Mouse (Mus musculus) forebrain, postnatal 0 days (tissue): ENCODE measurements around the gene Shisa3. TPM values are rescaled to one million over a fixed set of nuclear protein-coding genes. Genes with fewer than 3 reads are reported as not detected.

Experiments
- ATAC-seq: fragments of 200-750 bp; cut with Nextera tagmentation; 2 replicates; pipeline ENCODE4 v1.8.0; 2017; ENCODE audit warnings: mild to moderate bottlenecking, moderate library complexity
- DNase-seq: peaks from one replicate; pipeline ENCODE4 v3.0.0-alpha.2; 2015
- H3K27ac ChIP-seq: fragments of 300-500 bp; sonication (generic); 2 replicates; pipeline ENCODE4 v1.5.1; 2014; ENCODE audit warnings: low read depth, mild to moderate bottlenecking, antibody characterized with exemption, low read length, moderate library complexity, mixed read lengths
- H3K27me3 ChIP-seq: fragments of 300-500 bp; sonication (generic); 2 replicates; pipeline ENCODE4 v1.6.1; 2014; ENCODE audit warnings: mild to moderate bottlenecking, low read length, mixed read lengths; ENCODE audit not compliant: insufficient read depth
- H3K36me3 ChIP-seq: fragments of 300-500 bp; sonication (generic); 2 replicates; pipeline ENCODE4 v1.6.1; 2014; ENCODE audit warnings: mild to moderate bottlenecking, moderate library complexity; ENCODE audit not compliant: insufficient read depth
- H3K4me1 ChIP-seq: fragments of 300-500 bp; sonication (generic); 2 replicates; pipeline ENCODE4 v1.6.1; 2014; ENCODE audit warnings: antibody characterized with exemption; ENCODE audit not compliant: insufficient read depth
- H3K4me2 ChIP-seq: fragments of 300-500 bp; sonication (generic); 2 replicates; pipeline ENCODE4 v1.6.1; 2014; ENCODE audit warnings: low read depth, mild to moderate bottlenecking, moderate library complexity
- H3K4me3 ChIP-seq: fragments of 300-500 bp; sonication (generic); 2 replicates; pipeline ENCODE4 v1.5.1; 2014; ENCODE audit warnings: low read depth, low read length, mixed read lengths
- H3K9ac ChIP-seq: fragments of 300-500 bp; sonication (generic); 2 replicates; pipeline ENCODE4 v1.6.1; 2014; ENCODE audit warnings: mild to moderate bottlenecking
- H3K9me3 ChIP-seq: fragments of 300-500 bp; sonication (generic); 2 replicates; pipeline ENCODE4 v1.6.1; 2016; ENCODE audit warnings: low read length
- CTCF ChIP-seq: sonication (generic); IDR thresholded peaks from 2 replicates; pipeline ENCODE4 v1.5.1; 2016; ENCODE audit warnings: antibody characterized with exemption, control low read depth, low read depth
- WGBS: fragments of 180-500 bp; shearing (Covaris S2); extraction: QIAGEN DNeasy Blood & Tissue Kit; methylation state at CpG from one replicate; pipeline ENCODE4 v1.1.7; 2014; 5-methylcytosine and 5-hydroxymethylcytosine counted together
- polyA plus RNA-seq: library from polyadenylated mRNA; unstranded; fragments of >200 nt; fragmentation: Nextera tagmentation; extraction: Ambion mirVana; gene quantifications from 2 replicates; pipeline ENCODE4 v1.2.1, GENCODE M21; 2015
- total RNA-seq: library from RNA; depleted of rRNA; stranded (reverse); fragments of >200 nt; gene quantifications from 2 replicates; pipeline ENCODE4 v1.2.3, GENCODE M21; 2014

Shisa3 gene
- total and polyA plus RNA-seq, 2 experiments from 2014 or later: 0.62 to 1.4 TPM

DNA sequence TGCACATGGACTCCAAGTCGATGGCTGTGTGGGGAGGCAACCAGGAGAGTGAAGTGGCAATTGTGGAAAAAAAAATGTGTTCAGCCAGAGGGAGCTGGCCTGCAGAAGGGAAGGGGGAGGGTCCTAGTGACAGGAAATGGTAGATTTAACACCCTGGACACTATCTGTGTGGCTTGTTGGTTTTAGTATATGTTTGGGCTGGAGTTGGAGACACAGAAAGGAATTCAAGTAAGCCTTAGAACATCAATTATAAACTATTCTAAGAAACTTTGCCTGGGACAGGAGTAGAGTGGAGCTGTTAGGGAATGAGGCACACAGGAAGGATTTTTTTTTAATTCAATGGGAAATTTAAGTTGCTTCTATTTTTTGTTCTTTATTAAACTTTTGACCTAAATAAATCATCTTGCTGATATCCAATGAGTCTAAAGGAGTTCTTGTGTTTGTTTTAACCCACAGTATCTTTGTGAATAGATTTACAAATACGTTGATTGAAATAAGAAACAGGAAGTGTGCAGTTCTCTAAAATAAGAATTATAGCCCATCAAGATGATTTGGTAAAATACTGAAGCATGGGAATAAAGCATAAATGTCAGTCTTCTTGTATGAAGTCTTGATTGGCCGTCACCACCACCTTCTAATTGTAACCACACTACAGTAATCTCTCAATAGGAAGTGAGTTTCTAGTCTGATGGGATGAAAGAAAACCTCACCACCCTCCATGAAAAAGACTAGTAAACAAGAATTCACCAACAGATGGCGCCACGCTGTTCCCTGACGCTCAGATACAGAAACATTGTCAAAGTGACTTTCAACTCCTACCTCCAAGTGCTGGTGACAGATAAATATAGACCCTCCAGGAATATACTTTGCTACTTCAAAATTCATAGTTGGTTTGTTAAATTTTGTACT, 27.7 kb upstream of the Shisa3 start:
- no peak overlapping the region for H3K4me2 ChIP-seq
- no peaks in the 10 kb centered on the region for H3K27me3 ChIP-seq
- H3K4me3 ChIP-seq: no peak overlapping the region
- TF ChIP-seq CTCF: 0 out of 2 replicates have a peak, but pooled peaks have one; percentile 17
- no peaks in the 10 kb centered on the region for H3K4me1 ChIP-seq
- H3K27ac ChIP-seq: no peak overlapping the region
- ATAC-seq: no peak
- no peak overlapping the region for H3K9ac ChIP-seq
- no peak for DNase-seq
- 51% methylated on average over 6 of the region's 6 CpGs for WGBS
- H3K36me3 ChIP-seq: no peaks in the 10 kb centered on the region
- H3K9me3 ChIP-seq: no peaks in the 10 kb centered on the region

DNA sequence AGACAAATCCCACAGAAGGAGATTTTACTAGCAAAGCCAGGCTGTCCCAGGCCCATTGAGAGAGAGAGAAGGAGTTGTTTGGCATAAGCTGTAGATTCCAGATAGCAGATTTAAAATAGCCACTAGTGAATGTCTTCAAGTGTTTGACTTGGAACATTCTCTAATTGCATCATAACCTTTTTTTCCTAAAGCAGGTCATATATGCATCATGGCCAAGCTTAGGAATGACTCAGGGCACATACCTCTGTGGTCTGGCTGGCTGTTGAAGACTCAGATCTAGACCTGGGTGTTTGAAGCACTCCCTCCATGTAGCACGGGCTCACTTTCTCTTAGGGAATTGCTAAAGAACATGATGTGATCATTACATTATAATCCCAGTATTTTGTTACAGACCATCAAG, 12.6 kb upstream of the Shisa3 start:
- H3K9me3 ChIP-seq: no peaks in the 10 kb centered on the region
- DNase-seq (no peak), ATAC-seq (no peak)
- TF ChIP-seq CTCF: no peak
- no peaks in the 10 kb centered on the region for H3K36me3 ChIP-seq
- no peak overlapping the region for H3K4me3 ChIP-seq
- no peaks in the 10 kb centered on the region for H3K4me1 ChIP-seq
- H3K27ac ChIP-seq: no peak overlapping the region
- no peak overlapping the region for H3K4me2 ChIP-seq
- 82% methylated on average over 1 of the region's 1 CpGs for WGBS
- H3K9ac ChIP-seq: no peak overlapping the region
- H3K27me3 ChIP-seq: no peaks in the 10 kb centered on the region

DNA sequence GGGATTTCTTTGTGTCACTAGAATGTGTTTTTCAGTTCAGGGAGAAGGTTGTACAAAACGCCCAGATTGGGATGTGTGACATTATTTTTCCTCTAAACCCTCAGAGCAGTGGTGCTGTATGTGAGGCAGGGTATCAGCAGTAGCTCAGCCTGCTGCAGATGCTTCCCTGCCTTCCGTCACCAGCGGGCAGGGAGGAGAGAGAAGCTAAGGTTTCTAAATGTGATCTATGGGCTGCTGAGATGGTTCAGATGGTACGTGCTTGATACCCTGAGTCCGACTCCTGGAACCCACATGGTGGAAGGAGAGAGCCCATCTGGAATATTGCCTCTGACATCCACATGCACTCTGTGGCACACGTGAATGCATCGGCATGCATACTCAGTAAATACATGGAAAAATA, 12.1 kb upstream of the Shisa3 start:
- no peak for TF ChIP-seq CTCF
- H3K9me3 ChIP-seq: no peaks in the 10 kb centered on the region

GRCm38 (mm10) chr5:67599935-67600334, 7.7 kb upstream of the Shisa3 start:
- Histone ChIP-seq H3K27me3 (no peaks in the 10 kb centered on the region; the same call in 1 of the 2 replicates), H3K36me3 (no peaks in the 10 kb centered on the region), H3K9ac (no peak overlapping the region), H3K27ac (no peak overlapping the region), H3K9me3 (no peaks in the 10 kb centered on the region), H3K4me1 (no peaks in the 10 kb centered on the region), H3K4me3 (no peak overlapping the region), H3K4me2 (no peak overlapping the region)
- DNase-seq (no peak), ATAC-seq (no peak)
- no peak for TF ChIP-seq CTCF
- WGBS: 91% methylated on average over 9 of the region's 9 CpGs

More for the DNA sequence above, 12.1 kb upstream of the Shisa3 start:
- ATAC-seq: no peak
- no peak overlapping the region for H3K4me2 ChIP-seq
- WGBS: 81% methylated on average over 7 of the region's 7 CpGs
- no peaks in the 10 kb centered on the region for H3K27me3 ChIP-seq
- no peaks in the 10 kb centered on the region for H3K4me1 ChIP-seq
- DNase-seq: no peak
- H3K9ac ChIP-seq: no peak overlapping the region
- no peak overlapping the region for H3K27ac ChIP-seq
- no peak overlapping the region for H3K4me3 ChIP-seq
- no peaks in the 10 kb centered on the region for H3K36me3 ChIP-seq

GRCm38 (mm10) chr5:67605951-67606350, 1.7 kb upstream of the Shisa3 start:
- 48% methylated on average over 5 of the region's 5 CpGs for WGBS
- H3K4me1 ChIP-seq: peaks cover 6% of the 10 kb centered on the region; the same call in 1 of the 2 replicates
- ATAC-seq (no peak), DNase-seq (no peak)
- no peak overlapping the region for H3K27ac ChIP-seq
- H3K4me2 ChIP-seq: no peak overlapping the region
- TF ChIP-seq CTCF: no peak
- peaks cover 35% of the 10 kb centered on the region for H3K27me3 ChIP-seq
- H3K9me3 ChIP-seq: no peaks in the 10 kb centered on the region
- H3K9ac ChIP-seq: no peak overlapping the region
- no peak overlapping the region for H3K4me3 ChIP-seq
- H3K36me3 ChIP-seq: no peaks in the 10 kb centered on the region

- TF ChIP-seq CTCF: 0 out of 2 replicates have a peak, but pooled peaks have one; percentile 8
- Histone ChIP-seq H3K9me3 (no peaks in the 10 kb centered on the region), H3K4me2 (peak overlapping the region; percentile 66), H3K9ac (no peak overlapping the region), H3K4me1 (peaks cover 6% of the 10 kb centered on the region; the same call in 1 of the 2 replicates), H3K36me3 (no peaks in the 10 kb centered on the region), H3K27me3 (peaks cover 35% of the 10 kb centered on the region), H3K27ac (no peak overlapping the region), H3K4me3 (peak overlapping the region; percentile 39)
- DNase-seq (peak; percentile 85), ATAC-seq (no peak)
- WGBS: 2% methylated on average over 65 of the region's 66 CpGs
These were observed 522 bp upstream of the Shisa3 start for GRCm38 (mm10) chr5:67606916-67607803.
